Mouse (Mus musculus) urinary bladder, postnatal 4 days (tissue): ENCODE results near the gene Spint1.
A peak's percentile ranks its signal among the peaks of the same experiment; 100 is the strongest.

ENCODE experiments used
- DNase-seq, 2 experiments: peaks; one replicate each; pipeline ENCODE4 v3.0.0; 2021 to 2022; ENCODE audit warnings: low spot score in 2 of 2

Gene Spint1

GRCm38 (mm10) chr2:119242548-119242947 is 5.4 kb downstream of the Spint1 start:
- DNase-seq = no peak

- DNase-seq = no peak
These were observed 8.1 kb downstream of the Spint1 start for GRCm38 (mm10) chr2:119245246-119245645.

GRCm38 (mm10) chr2:119247904-119248303 is 10.7 kb downstream of the Spint1 start:
- no peak for DNase-seq

- DNase-seq = no peak
These were observed 12.5 kb downstream of the Spint1 start for GRCm38 (mm10) chr2:119249592-119250061.

DNA sequence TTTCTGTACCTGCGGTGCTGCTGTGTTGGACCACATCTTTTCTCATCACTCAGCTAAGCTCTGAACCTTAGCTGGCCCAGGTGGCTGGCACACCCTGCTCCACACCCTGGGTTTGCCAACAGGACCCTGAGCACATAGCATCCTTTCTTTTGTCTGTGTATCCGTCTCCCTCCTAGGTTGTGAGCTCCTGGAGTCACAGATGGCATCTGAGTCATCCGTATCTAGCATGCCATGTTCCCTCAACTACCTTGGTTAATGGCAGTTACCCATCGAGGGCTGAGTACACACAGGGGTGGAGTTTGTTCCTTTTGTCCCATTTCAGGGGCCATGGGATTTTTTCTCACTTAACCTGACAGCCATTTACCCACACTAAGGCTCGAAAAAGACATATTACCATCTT is 13.2 kb downstream of the Spint1 start:
- no peak for DNase-seq

DNA sequence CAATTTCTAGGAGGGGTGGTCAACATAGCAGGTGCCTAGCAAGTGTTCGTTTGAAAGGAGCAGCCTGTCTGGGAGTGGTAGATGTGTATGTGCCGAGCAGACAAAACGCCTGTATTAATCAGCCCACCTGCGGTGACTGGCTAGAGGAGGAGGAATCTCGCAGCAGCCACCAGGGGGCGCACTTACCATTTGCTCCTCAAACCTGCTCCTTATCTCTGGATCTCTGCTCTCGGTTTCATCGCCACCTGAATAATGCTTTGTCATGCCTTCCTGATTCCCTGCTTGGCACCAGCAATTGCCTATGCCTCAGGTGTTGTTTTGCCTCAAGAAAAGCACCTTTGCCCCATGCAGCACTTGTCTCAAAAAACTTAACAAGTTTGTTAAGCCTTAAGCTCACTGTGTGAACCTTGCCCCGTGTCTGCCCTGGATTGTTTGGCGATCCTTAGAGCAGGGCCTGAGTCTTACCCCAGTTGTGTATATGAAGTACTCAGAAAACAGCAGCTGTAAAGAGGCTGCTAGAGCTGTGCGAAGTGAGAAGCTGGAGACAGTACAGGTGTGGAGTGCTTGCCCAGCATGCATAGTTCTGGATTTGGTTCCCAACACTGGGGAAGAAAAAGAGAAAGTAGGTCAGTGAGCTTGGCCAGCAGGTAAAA is 13.8 kb downstream of the Spint1 start:
- DNase-seq = peak; percentile 72 to 88

DNA sequence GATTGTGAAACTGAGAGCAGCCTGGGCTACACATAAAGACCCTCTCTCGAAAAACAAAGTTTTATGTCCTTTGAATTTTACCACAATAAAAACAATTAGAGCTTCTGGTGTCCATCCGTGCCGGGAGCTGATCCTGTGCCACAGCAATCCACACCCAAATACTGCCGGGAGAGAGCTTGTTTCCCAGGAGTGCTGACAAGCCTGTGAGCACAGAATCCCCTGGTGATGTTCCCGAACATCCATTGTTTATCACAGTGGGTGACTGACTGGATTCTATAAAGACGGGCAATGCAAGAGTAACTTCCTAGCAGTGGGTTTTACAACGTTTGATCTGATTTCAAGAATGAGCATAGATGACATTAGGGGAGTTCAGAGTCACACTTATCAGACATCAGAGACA is 17.8 kb downstream of the Spint1 start:
- DNase-seq = no peak

GRCm38 (mm10) chr2:119260518-119260917 is 23.4 kb downstream of the Spint1 start:
- DNase-seq = no peak

- DNase-seq = no peak
These were observed 24.2 kb downstream of the Spint1 start for GRCm38 (mm10) chr2:119261326-119261725.

- peak; percentile 47 to 65 for DNase-seq
These were observed 25.8 kb downstream of the Spint1 start for GRCm38 (mm10) chr2:119262978-119263377.

DNA sequence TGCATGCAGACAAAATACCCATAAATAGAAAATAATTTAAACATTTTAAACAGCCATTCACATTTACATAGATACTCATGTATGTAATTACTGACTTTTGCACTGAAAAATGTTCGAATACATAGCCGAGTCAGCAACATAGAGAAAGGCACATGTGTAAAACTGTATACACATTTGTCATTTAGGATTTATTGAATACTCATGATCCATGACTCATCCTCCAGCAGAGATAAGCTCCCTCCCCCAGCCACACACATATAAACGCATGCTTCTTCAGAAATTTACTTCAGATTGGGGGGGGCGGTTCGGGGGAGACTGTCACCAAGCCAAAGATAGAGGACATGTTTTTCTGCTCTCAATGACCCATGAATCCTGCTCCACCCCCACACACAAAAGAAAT is 26.7 kb downstream of the Spint1 start:
- DNase-seq = no peak

DNA sequence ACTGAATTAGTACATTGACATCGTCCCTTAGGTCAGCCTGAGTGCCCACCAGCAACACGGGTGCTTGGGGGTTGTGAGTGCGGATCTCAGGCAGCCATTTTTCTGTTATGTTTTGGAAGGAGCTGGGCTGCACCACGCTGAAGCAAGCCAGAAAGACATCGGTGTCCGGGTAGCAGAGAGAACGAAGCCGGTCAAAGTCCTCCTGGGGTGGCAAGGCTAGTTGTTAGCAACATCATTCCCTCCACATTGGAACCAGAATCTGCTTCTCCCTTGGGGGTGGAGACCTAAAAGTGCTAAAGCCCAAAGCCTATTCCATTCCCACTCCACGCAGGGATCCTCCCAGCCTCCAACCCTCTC is 33.1 kb downstream of the Spint1 start:
- no peak for DNase-seq

DNA sequence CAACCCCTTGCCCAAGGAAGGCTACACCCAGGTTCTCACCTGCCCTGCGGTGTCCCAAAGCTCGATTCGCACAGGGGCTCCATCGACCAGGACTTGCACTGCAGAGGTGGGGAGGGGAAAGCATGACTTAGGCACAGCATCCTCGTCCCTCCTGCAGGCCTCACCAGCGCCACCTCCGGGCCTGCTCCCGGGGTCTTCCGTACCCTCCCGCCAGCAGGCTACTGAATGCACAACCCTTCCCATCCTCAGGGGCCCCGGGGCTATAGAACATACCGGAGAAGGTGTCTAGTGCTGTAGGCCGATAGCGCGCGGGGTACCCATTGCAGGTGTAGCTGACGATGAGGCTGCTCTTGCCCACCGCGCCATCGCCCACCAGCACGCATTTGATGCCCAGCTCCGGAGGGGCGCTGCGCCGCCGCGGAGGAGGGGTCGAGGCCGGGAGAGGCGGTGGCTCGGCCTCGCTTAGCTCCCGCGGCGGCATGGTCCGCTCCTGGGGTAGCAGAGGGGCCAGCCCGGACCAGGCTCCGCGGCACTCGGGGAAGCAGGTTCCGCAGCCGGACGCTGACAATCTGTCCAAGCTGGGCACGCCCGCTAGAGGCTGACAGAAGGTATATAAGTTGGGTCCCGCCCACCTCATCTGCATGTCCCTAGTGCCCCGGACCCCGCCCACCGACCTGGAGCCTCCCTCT is 33.6 kb downstream of the Spint1 start, which contains the start of gene Rhov:
TSS of gene Rhov (minus strand) at position 630 of the 689 bp plus-strand sequence.
- DNase-seq = peak; percentile 57 to 74

DNA sequence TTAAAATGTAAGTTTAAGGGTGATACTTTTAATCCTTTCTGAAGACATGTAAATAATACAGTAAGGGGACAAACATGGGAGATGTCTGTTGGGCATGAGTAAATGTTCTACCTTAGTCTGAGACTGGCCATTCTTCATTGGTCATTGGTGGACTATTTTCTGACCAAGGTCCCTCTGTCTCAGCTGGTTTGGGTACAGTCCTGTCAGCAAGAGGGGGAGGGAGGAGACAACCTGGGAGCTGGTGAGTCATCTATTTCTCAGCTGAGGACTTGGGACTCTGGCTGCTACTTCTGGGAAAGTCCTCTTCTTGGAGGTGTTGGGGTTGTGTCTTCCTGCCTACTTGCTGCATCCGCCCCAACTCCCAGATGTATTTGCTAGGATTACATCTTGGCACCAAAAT is 37.0 kb downstream of the Spint1 start:
- DNase-seq = no peak

GRCm38 (mm10) chr2:119276926-119277325 is 39.8 kb downstream of the Spint1 start:
- DNase-seq = no peak

- DNase-seq = no peak
These were observed 40.6 kb downstream of the Spint1 start for GRCm38 (mm10) chr2:119277810-119278209.

- no peak for DNase-seq
These were observed 44.9 kb downstream of the Spint1 start for GRCm38 (mm10) chr2:119281899-119282565.

- no peak for DNase-seq
These were observed 50.2 kb downstream of the Spint1 start for GRCm38 (mm10) chr2:119287372-119287771.

GRCm38 (mm10) chr2:119288270-119288882 is 51.2 kb downstream of the Spint1 start, which contains the start of gene Vps18:
Gene Vps18 (plus strand): TSS chr2:119288740.
- peak; percentile 95 to 99 for DNase-seq

DNA sequence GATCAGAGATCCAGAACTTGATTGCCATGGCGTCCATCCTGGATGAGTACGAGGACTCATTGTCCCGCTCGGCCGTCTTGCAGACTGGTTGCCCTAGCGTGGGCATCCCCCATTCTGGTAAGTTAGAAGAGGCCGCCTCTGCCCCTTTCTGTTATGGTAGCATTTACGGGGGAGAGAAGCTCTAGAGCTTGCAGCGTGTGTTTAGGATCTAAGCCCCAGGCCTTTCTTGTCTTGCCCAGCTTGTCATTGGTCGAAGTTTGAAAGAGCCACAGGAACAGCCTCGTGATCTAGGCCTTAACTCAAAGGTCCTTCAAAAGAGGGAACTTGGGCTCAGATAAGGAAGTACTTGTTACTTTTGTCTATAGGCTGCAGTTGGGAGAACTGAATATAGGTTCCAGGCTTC is 51.9 kb downstream of the Spint1 start:
- DNase-seq = no peak

DNA sequence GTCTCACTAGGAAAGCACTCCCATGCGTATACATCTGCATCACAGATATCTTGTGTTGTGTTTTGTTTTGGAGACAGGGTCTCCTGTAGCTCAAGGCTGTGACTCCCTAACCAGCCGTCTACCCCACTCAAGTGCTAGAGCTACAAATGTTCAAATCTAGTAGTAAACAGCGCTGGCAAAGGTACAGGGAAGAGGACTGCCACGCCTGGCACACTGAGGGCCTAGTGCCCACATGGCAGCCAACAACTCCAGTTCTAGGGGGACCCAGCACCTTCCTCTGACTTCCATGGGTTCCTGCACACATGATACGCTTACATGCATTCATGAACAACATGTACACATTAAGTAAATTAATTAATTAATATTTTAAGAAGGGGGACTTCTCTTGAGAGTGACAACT is 55.1 kb downstream of the Spint1 start:
- no peak for DNase-seq

- no peak for DNase-seq
These were observed 55.7 kb downstream of the Spint1 start for GRCm38 (mm10) chr2:119292852-119293251.
